Mouse (Mus musculus) bone marrow macrophage, adult 2 months (primary cell): ENCODE data around the gene Zcchc3.

ENCODE experiments used
- CTCF ChIP-seq: IDR thresholded peaks from 2 replicates; pipeline ENCODE4 v1.5.1; 2012; ENCODE audit warnings: low read depth, mild to moderate bottlenecking, low read length, moderate library complexity
- POLR2A ChIP-seq: IDR thresholded peaks from 2 replicates; pipeline ENCODE4 v1.6.1; 2012; ENCODE audit warnings: mild to moderate bottlenecking, low read depth, low read length, borderline replicate concordance

DNA sequence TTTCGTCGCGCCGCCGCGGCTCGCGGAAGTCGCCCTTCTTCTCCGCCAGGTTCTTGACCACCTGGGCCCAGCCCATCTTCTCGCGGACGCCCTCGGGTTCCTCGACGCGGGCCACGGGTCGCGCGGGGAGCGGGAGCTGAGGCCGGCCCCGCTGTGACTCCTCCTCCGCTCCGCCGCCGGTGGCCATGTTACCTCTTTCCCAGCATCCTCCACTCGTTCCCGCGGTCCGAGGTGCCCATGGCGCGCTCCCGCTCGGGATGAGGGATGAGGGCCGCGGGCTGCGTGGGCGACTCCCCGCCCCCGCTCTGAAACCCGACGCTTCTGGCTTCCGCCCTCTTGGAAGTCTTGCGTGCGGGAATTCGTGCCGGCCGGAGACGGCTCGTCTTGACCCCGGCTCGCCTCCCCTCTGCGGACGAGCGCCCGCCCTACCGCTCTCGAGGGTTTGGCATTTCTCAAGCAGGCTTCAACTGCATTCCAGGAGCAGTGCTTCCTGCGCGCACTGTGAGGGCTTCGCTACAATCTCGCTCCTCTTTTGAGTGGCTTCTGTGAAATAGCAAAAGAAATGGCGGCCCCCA is at the start of gene Zcchc3:
- TF ChIP-seq CTCF (no peak), POLR2A (no peak)
